Mouse (Mus musculus): Measurements from ENCODE around the gene Pitpnm2. TPM values are rescaled to one million over a fixed set of nuclear protein-coding genes. Genes with fewer than 3 reads are reported as not detected.

Pitpnm2 gene
- total RNA-seq, 2 experiments from 2014 or later, result 202 to 237 TPM

GRCm38 (mm10) chr5:124085513-124085912 is 164.0 kb downstream of the Pitpnm2 start:
- peak in 1 of 2 experiments; percentile 41 for DNase-seq (ENCODE audit: low spot score in 2 of 2)
- intact Hi-C loops (cut with DNase I), result no loop called here

GRCm38 (mm10) chr5:124084588-124085173 is 164.9 kb downstream of the Pitpnm2 start:
- intact Hi-C loops (cut with DNase I), result loop anchor here (1.0 kb wide), 1 partner anchor 83 kb away; no protein-coding TSS in a partner anchor
- DNase-seq (ENCODE audit: low spot score in 2 of 2), result peak; percentile 76 to 86

GRCm38 (mm10) chr5:124083850-124084587 is 165.5 kb downstream of the Pitpnm2 start:
- DNase-seq (ENCODE audit: low spot score in 2 of 2), result no peak
- intact Hi-C loops (cut with DNase I), result loop anchor here (1.0 kb wide), 1 partner anchor 83 kb away; no protein-coding TSS in a partner anchor

- no peak for DNase-seq (ENCODE audit: low spot score in 2 of 2)
- intact Hi-C loops (cut with DNase I), result no loop called here
These were observed 166.4 kb downstream of the Pitpnm2 start for GRCm38 (mm10) chr5:124082941-124083688.

GRCm38 (mm10) chr5:124082447-124082846 is 167.1 kb downstream of the Pitpnm2 start:
- intact Hi-C loops (cut with DNase I), result no loop called here
- DNase-seq (ENCODE audit: low spot score in 2 of 2), result no peak

GRCm38 (mm10) chr5:124079880-124080279 is 169.7 kb downstream of the Pitpnm2 start:
- no peak for DNase-seq (ENCODE audit: low spot score in 2 of 2)
- intact Hi-C loops (cut with DNase I), result no loop called here

GRCm38 (mm10) chr5:124078794-124079416 is 170.7 kb downstream of the Pitpnm2 start:
- DNase-seq (ENCODE audit: low spot score in 2 of 2), result peak; percentile 67 to 81
- intact Hi-C loops (cut with DNase I), result no loop called here

- no peak for DNase-seq (ENCODE audit: low spot score in 2 of 2)
- intact Hi-C loops (cut with DNase I), result no loop called here
These were observed 171.6 kb downstream of the Pitpnm2 start for GRCm38 (mm10) chr5:124077856-124078460.

- DNase-seq (ENCODE audit: low spot score in 2 of 2), result no peak
- intact Hi-C loops (cut with DNase I), result no loop called here
These were observed 172.3 kb downstream of the Pitpnm2 start for GRCm38 (mm10) chr5:124077241-124077640.

GRCm38 (mm10) chr5:124076559-124076958 is 173.0 kb downstream of the Pitpnm2 start:
- no peak for DNase-seq (ENCODE audit: low spot score in 2 of 2)
- intact Hi-C loops (cut with DNase I), result no loop called here

GRCm38 (mm10) chr5:124075716-124076115 is 173.8 kb downstream of the Pitpnm2 start:
- intact Hi-C loops (cut with DNase I), result no loop called here
- no peak for DNase-seq (ENCODE audit: low spot score in 2 of 2)

- no peak for DNase-seq (ENCODE audit: low spot score in 2 of 2)
- intact Hi-C loops (cut with DNase I), result no loop called here
These were observed 174.7 kb downstream of the Pitpnm2 start for GRCm38 (mm10) chr5:124074845-124075307.

- DNase-seq (ENCODE audit: low spot score in 2 of 2), result no peak
- intact Hi-C loops (cut with DNase I), result no loop called here
These were observed 175.9 kb downstream of the Pitpnm2 start for GRCm38 (mm10) chr5:124073682-124074081.

GRCm38 (mm10) chr5:124069657-124070056 is 179.9 kb downstream of the Pitpnm2 start:
- intact Hi-C loops (cut with DNase I), result no loop called here
- no peak for DNase-seq (ENCODE audit: low spot score in 2 of 2)

Other genes starting within 250 kb of the Pitpnm2 start
- 10 to 100 TPM; 51.4 to 58.3 TPM for gene Vps37b, start 217.5 kb downstream of the Pitpnm2 start, total RNA-seq (2021)
- 10 to 100 TPM; 57.5 to 58.4 TPM for gene Abcb9, start 154.0 kb downstream of the Pitpnm2 start, total RNA-seq (2021)
- 10 to 100 TPM; 36.0 to 42.1 TPM for gene Ogfod2, start 137.5 kb downstream of the Pitpnm2 start, total RNA-seq (2021)
- 10 to 100 TPM; 48.2 to 48.5 TPM for gene Arl6ip4, start 133.7 kb downstream of the Pitpnm2 start, total RNA-seq (2021)
- 10 to 100 TPM; 17.5 to 18.9 TPM for gene Mphosph9, start 78.2 kb upstream of the Pitpnm2 start, total RNA-seq (2021)
- gene 2810006K23Rik, start 78.3 kb upstream of the Pitpnm2 start, total RNA-seq (2021), result 10 to 100 TPM; 13.7 to 15.2 TPM
- 100 to 1,000 TPM; 125 to 141 TPM for gene Cdk2ap1, start 113.3 kb upstream of the Pitpnm2 start, total RNA-seq (2021)
- 100 to 1,000 TPM; 139 to 153 TPM for gene Sbno1, start 176.2 kb upstream of the Pitpnm2 start, total RNA-seq (2021)
- 10 to 100 TPM; 44.3 to 48.7 TPM for gene Kmt5a, start 190.2 kb upstream of the Pitpnm2 start, total RNA-seq (2021)
- 10 to 100 TPM; 24.7 to 25.8 TPM for gene Rilpl2, start 228.6 kb upstream of the Pitpnm2 start, total RNA-seq (2021)
- 10 to 100 TPM; 20.9 to 24.2 TPM for gene Snrnp35, start 233.4 kb upstream of the Pitpnm2 start, total RNA-seq (2021)

Data from left cerebral cortex, postnatal 14 days (tissue).